Mouse (Mus musculus) megakaryocyte, embryonic 14.5 days (primary cell): Measurements from ENCODE around the gene Egfem1.

ENCODE experiments used
- FLI1 ChIP-seq: IDR thresholded peaks from 2 replicates; pipeline ENCODE4 v1.6.1; 2012; ENCODE audit warnings: low read length, inconsistent platforms, mixed read lengths
- GATA1 ChIP-seq: IDR thresholded peaks from 3 replicates; pipeline ENCODE4 v1.6.1; 2012; ENCODE audit warnings: mixed read lengths, low read length, inconsistent platforms, borderline replicate concordance

DNA sequence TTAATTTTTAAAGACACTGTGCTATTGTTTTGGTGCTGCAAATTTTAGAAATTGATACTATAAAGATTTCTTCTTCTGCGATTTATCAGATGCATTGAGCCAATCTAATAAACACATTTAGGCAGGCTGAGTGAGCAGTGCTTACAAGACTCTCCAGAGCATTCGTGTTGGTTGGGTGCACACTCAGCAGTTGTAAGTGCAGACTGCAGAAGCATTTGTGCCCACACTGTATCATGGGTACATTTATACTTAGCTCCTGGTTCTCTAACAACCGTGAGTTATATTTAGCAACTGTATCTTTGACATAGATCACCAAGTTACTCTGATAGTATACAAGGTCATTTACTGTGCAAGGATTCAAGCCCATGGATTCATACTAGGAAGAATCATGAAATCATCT, 264.0 kb downstream of the Egfem1 start:
- TF ChIP-seq GATA1 (no peak), FLI1 (no peak)
